Comparison of ENCODE assay signal across 25 mouse cellular contexts in genomic region chr10:75536123-75536522, GRCm38 (mm10). TPM values are rescaled to one million over a fixed set of nuclear protein-coding genes. Genes with fewer than 3 reads are reported as not detected.
DNase-seq lines count a peak whose midpoint lies in the region; ATAC-seq and TF ChIP-seq lines count a peak whose summit lies in the region.
"Had no signal": no experiment of that assay in that cellular context is flagged by ENCODE, and none has a peak within 500 bp of the region (broad histone marks: within the 10 kb centered on the region; RNA-seq: fewer than 3 reads in every experiment).

No protein-coding gene starts in this region.

- WGBS in heart, embryonic 15.5 days = 78% methylated on average over 5 of the region's 5 CpGs
- 65% methylated on average over 5 of the region's 5 CpGs for WGBS in thymus, adult 2 months

- no peak overlapping the region for H3K4me2 ChIP-seq in heart, embryonic 15.5 days
- H3K4me2 ChIP-seq: embryonic facial prominence, embryonic 15.5 days; hindbrain, embryonic 12.5 days; intestine, embryonic 15.5 days; kidney, embryonic 15.5 days; limb, embryonic 15.5 days; midbrain, embryonic 15.5 days; neural tube, embryonic 15.5 days had no signal

- TF ChIP-seq CTCF in thymus, adult 2 months (IDR thresholded peaks at IDR 0.05; ENCODE audit: borderline replicate concordance, control insufficient read depth, extremely low read depth, insufficient read depth, low read length, poor library complexity) = no peak

- TF ChIP-seq POLR2A in thymus, adult 2 months (IDR thresholded peaks at IDR 0.05; ENCODE audit: control insufficient read depth, extremely low read depth, insufficient read depth, low read length, poor library complexity) = no peak

- H3K9me3 ChIP-seq in heart, embryonic 15.5 days (replicated peaks) = no peaks in the 10 kb centered on the region
- H3K9me3 ChIP-seq: embryonic facial prominence, embryonic 15.5 days; forebrain, embryonic 10.5 days; hindbrain, embryonic 12.5 days; intestine, embryonic 15.5 days; kidney, embryonic 15.5 days; limb, embryonic 15.5 days; midbrain, embryonic 15.5 days; neural tube, embryonic 15.5 days had no signal

- peaks cover 22% of the 10 kb centered on the region for H3K4me1 ChIP-seq in heart, embryonic 15.5 days (replicated peaks)
- peaks cover 18% of the 10 kb centered on the region for H3K4me1 ChIP-seq in thymus, adult 2 months (replicated peaks; ENCODE audit: control insufficient read depth, insufficient read depth, low read length)
- H3K4me1 ChIP-seq: embryonic facial prominence, embryonic 15.5 days; forebrain, embryonic 10.5 days; hindbrain, embryonic 12.5 days; intestine, embryonic 15.5 days; kidney, embryonic 15.5 days; limb, embryonic 15.5 days; midbrain, embryonic 15.5 days; neural tube, embryonic 15.5 days had no signal

- no peaks in the 10 kb centered on the region for H3K27me3 ChIP-seq in heart, embryonic 15.5 days
- no peaks in the 10 kb centered on the region for H3K27me3 ChIP-seq in thymus, adult 2 months (ENCODE audit: control insufficient read depth, insufficient read depth, low read length)
- H3K27me3 ChIP-seq: embryonic facial prominence, embryonic 15.5 days; hindbrain, embryonic 12.5 days; intestine, embryonic 15.5 days; kidney, embryonic 15.5 days; limb, embryonic 15.5 days; midbrain, embryonic 15.5 days; neural tube, embryonic 15.5 days had no signal

- intact Hi-C loops in heart, postnatal 14 days (cut with DNase I) = no loop called here

- H3K4me3 ChIP-seq in heart, embryonic 15.5 days = no peak overlapping the region
- no peak overlapping the region for H3K4me3 ChIP-seq in thymus, adult 2 months (ENCODE audit: control insufficient read depth, insufficient read depth, low read length)
- H3K4me3 ChIP-seq: embryonic facial prominence, embryonic 15.5 days; forebrain, embryonic 10.5 days; hindbrain, embryonic 12.5 days; intestine, embryonic 15.5 days; kidney, embryonic 15.5 days; limb, embryonic 15.5 days; midbrain, embryonic 15.5 days; myocyte; neural tube, embryonic 15.5 days had no signal

- DNase-seq in heart, postnatal 14 days = no peak
- no peak for DNase-seq in thymus, adult 2 months
- DNase-seq in thymus, postnatal 10 days (ENCODE audit: low spot score in 2 of 2) = no peak
- peak; percentile 21 to 39 for DNase-seq in thymus, postnatal 36 days
- DNase-seq in urinary bladder, postnatal 4 days (ENCODE audit: low spot score in 2 of 2) = no peak
- DNase-seq: adrenal gland, postnatal 14 days; cerebellum, postnatal 14 days; liver, postnatal 0 days; right cerebral cortex, postnatal 14 days had no signal

- H3K27ac ChIP-seq in heart, embryonic 15.5 days = peak overlapping the region; percentile 70; the same call in 1 of the 2 replicates
- peak overlapping the region; percentile 52; the same call in 1 of the 2 replicates for H3K27ac ChIP-seq in thymus, adult 2 months (ENCODE audit: control insufficient read depth, insufficient read depth, low read length)
- H3K27ac ChIP-seq: embryonic facial prominence, embryonic 15.5 days; forebrain, embryonic 10.5 days; hindbrain, embryonic 12.5 days; intestine, embryonic 15.5 days; kidney, embryonic 15.5 days; limb, embryonic 15.5 days; midbrain, embryonic 15.5 days; neural tube, embryonic 15.5 days; stomach, postnatal 0 days had no signal

- no peak overlapping the region for H3K9ac ChIP-seq in heart, embryonic 15.5 days
- H3K9ac ChIP-seq: embryonic facial prominence, embryonic 15.5 days; hindbrain, embryonic 12.5 days; intestine, embryonic 15.5 days; kidney, embryonic 15.5 days; limb, embryonic 15.5 days; liver, postnatal 0 days; midbrain, embryonic 15.5 days; neural tube, embryonic 15.5 days had no signal

- H3K36me3 ChIP-seq in heart, embryonic 15.5 days = peaks cover 18% of the 10 kb centered on the region
- H3K36me3 ChIP-seq in thymus, adult 2 months (ENCODE audit: control insufficient read depth, insufficient read depth, low read length) = peaks cover 22% of the 10 kb centered on the region

- ATAC-seq in heart, embryonic 15.5 days (replicated peaks; ENCODE audit: insufficient number of reproducible peaks, insufficient read depth, low FRiP score, low read depth) = no peak
- peak; percentile 47 for ATAC-seq in inflammation-experienced regulatory T-cells, adult 6 months
- ATAC-seq in erythroblast, adult 5-6 weeks (replicated peaks; ENCODE audit: low FRiP score, poor library complexity, severe bottlenecking) = no peak; the same call in 1 of the 2 replicates
- ATAC-seq: intestine, embryonic 15.5 days; liver, postnatal 0 days; midbrain, embryonic 15.5 days had no signal

RNA-seq across cellular contexts. Expression of gene Gucd1, which starts 18.4 kb away (rescaled TPM):
- 22.8 and 25.6 TPM in 2 replicates for polyA plus RNA-seq in heart, embryonic 15.5 days (2015; fragmentation: Nextera tagmentation; extraction: Ambion mirVana)
- 10 to 100 TPM; 43.8 to 45.5 TPM for total RNA-seq in heart, postnatal 14 days (2021)
- 77.0 and 80.5 TPM in 2 replicates for polyA plus RNA-seq in thymus, adult 2 months (2012; rRNA removed)
- 10 to 100 TPM; 14.3 to 18.4 (median 17.1) TPM for polyA plus RNA-seq in inflammation-experienced regulatory T-cells, adult 6 months (2017; shearing (Covaris generic))
- 94.3 and 113 TPM in 2 replicates for total RNA-seq in erythroblast, adult 5-6 weeks (2015; ENCODE audit: low replicate concordance)
- total RNA-seq in erythroblast, adult 5-6 weeks (2017; ENCODE audit: low replicate concordance) = 180 and 191 TPM in 2 replicates

RNA-seq across cellular contexts. Expression of gene Snrpd3, which starts 18.8 kb away (rescaled TPM):
- 84.9 and 92.3 TPM in 2 replicates for polyA plus RNA-seq in heart, embryonic 15.5 days (2015; fragmentation: Nextera tagmentation; extraction: Ambion mirVana)
- 10 to 100 TPM; 56.0 to 68.3 TPM for total RNA-seq in heart, postnatal 14 days (2021)
- polyA plus RNA-seq in thymus, adult 2 months (2012; rRNA removed) = 25.1 and 28.3 TPM in 2 replicates
- 100 to 1,000 TPM; 134 to 236 (median 208) TPM for polyA plus RNA-seq in inflammation-experienced regulatory T-cells, adult 6 months (2017; shearing (Covaris generic))
- total RNA-seq in erythroblast, adult 5-6 weeks (2015; ENCODE audit: low replicate concordance) = 13.4 and 19.6 TPM in 2 replicates
- 17.9 and 18.8 TPM in 2 replicates for total RNA-seq in erythroblast, adult 5-6 weeks (2017; ENCODE audit: low replicate concordance)

RNA-seq across cellular contexts. Expression of gene Lrrc75b, which starts 24.0 kb away (rescaled TPM):
- polyA plus RNA-seq in heart, embryonic 15.5 days (2015; fragmentation: Nextera tagmentation; extraction: Ambion mirVana) = 1.7 and 2.2 TPM in 2 replicates
- total RNA-seq in heart, postnatal 14 days (2021) = 1 to 10 TPM; 1.3 to 1.5 TPM
- polyA plus RNA-seq in thymus, adult 2 months (2012; rRNA removed) = 1.8 and 2.2 TPM in 2 replicates
- polyA plus RNA-seq in inflammation-experienced regulatory T-cells, adult 6 months (2017; shearing (Covaris generic)) = 1 to 10 TPM in 1 of 3 experiments, under 1 TPM in 2; 0.16 to 1.7 (median 0.47) TPM
- total RNA-seq in erythroblast, adult 5-6 weeks (2015; ENCODE audit: low replicate concordance) = not detected in 2 replicates
- total RNA-seq in erythroblast, adult 5-6 weeks (2017; ENCODE audit: low replicate concordance) = not detected in 2 replicates
- total RNA-seq: granulocyte monocyte progenitor cell, adult 5-6 weeks; megakaryocyte-erythroid progenitor cell, adult 5-6 weeks had no signal

RNA-seq across cellular contexts. Expression of gene Ggt1, which starts 25.3 kb away (rescaled TPM):
- polyA plus RNA-seq in heart, embryonic 15.5 days (2015; fragmentation: Nextera tagmentation; extraction: Ambion mirVana) = 0.48 and 0.86 TPM in 2 replicates
- not detected for total RNA-seq in heart, postnatal 14 days (2021)
- polyA plus RNA-seq in thymus, adult 2 months (2012; rRNA removed) = 5.6 and 6.9 TPM in 2 replicates
- polyA plus RNA-seq in inflammation-experienced regulatory T-cells, adult 6 months (2017; shearing (Covaris generic)) = 10 to 100 TPM in 1 of 3 experiments, 1 to 10 TPM in 1, under 1 TPM in 1; 0.26 to 15.4 (median 2.2) TPM
- total RNA-seq in erythroblast, adult 5-6 weeks (2015; ENCODE audit: low replicate concordance) = 1.3 and 3.6 TPM in 2 replicates
- not detected in 2 replicates for total RNA-seq in erythroblast, adult 5-6 weeks (2017; ENCODE audit: low replicate concordance)
- total RNA-seq: adrenal gland, postnatal 14 days; gastrocnemius, adult 8-10 months had no signal

RNA-seq across cellular contexts. Expression of gene Ggt5, which starts 53.0 kb away (rescaled TPM):
- polyA plus RNA-seq in heart, embryonic 15.5 days (2015; fragmentation: Nextera tagmentation; extraction: Ambion mirVana) = 7.5 and 9.5 TPM in 2 replicates
- 10 to 100 TPM in 1 of 2 experiments, 1 to 10 TPM in 1; 8.3 to 10.7 TPM for total RNA-seq in heart, postnatal 14 days (2021)
- 49.5 and 73.6 TPM in 2 replicates for polyA plus RNA-seq in thymus, adult 2 months (2012; rRNA removed)
- polyA plus RNA-seq in inflammation-experienced regulatory T-cells, adult 6 months (2017; shearing (Covaris generic)) = under 1 TPM; 0.29 to 0.45 (median 0.42) TPM
- total RNA-seq in erythroblast, adult 5-6 weeks (2015; ENCODE audit: low replicate concordance) = 0.42 and 1.3 TPM in 2 replicates
- total RNA-seq in erythroblast, adult 5-6 weeks (2017; ENCODE audit: low replicate concordance) = 4.9 and 6.6 TPM in 2 replicates

Comparison
In these comparisons a context has a peak if more than half of its experiments do, and no peak if none do; other contexts are left out.
1. DNase-seq: peak in thymus, postnatal 36 days (2 of 2); none in heart, postnatal 14 days (0 of 2), thymus, adult 2 months (single experiment), thymus, postnatal 10 days (0 of 2) and urinary bladder, postnatal 4 days (0 of 2).